Mouse (Mus musculus) hindbrain, embryonic 15.5 days (tissue): Measurements from ENCODE around the gene Olfr1076. TPM values are rescaled to one million over a fixed set of nuclear protein-coding genes. Genes with fewer than 3 reads are reported as not detected.
"Not testable (repeated sequence)": the region's sequence is repeated elsewhere in the genome, so short reads cannot be mapped to it uniquely, and the experiment has no call there.

ENCODE experiments used
- ATAC-seq: fragments of 200-750 bp; cut with Nextera tagmentation; 2 replicates; pipeline ENCODE4 v1.8.0; 2017; ENCODE audit warnings: low read depth, moderate number of reproducible peaks, moderate TSS enrichment; ENCODE audit not compliant: low FRiP score
- H3K27ac ChIP-seq: fragments of 300-500 bp; sonication (generic); replicated peaks from 2 replicates; pipeline ENCODE4 v1.5.1; 2015; ENCODE audit warnings: mild to moderate bottlenecking, inconsistent platforms
- H3K27me3 ChIP-seq: fragments of 300-500 bp; sonication (generic); 2 replicates; pipeline ENCODE4 v1.6.1; 2015; ENCODE audit warnings: control low read depth, inconsistent platforms
- H3K36me3 ChIP-seq: fragments of 300-500 bp; sonication (generic); 2 replicates; pipeline ENCODE4 v1.6.1; 2015; ENCODE audit warnings: control low read depth, inconsistent platforms
- H3K4me1 ChIP-seq: fragments of 300-500 bp; sonication (generic); replicated peaks from 2 replicates; pipeline ENCODE4 v1.6.1; 2015; ENCODE audit warnings: control low read depth, inconsistent platforms
- H3K4me2 ChIP-seq: fragments of 300-500 bp; sonication (generic); 2 replicates; pipeline ENCODE4 v1.6.1; 2015; ENCODE audit warnings: moderate library complexity, mild to moderate bottlenecking, inconsistent platforms
- H3K4me3 ChIP-seq: fragments of 300-500 bp; sonication (generic); 2 replicates; pipeline ENCODE4 v1.5.1; 2015; ENCODE audit warnings: mild to moderate bottlenecking, inconsistent platforms
- H3K9ac ChIP-seq: fragments of 300-500 bp; sonication (generic); 2 replicates; pipeline ENCODE4 v1.6.1; 2015; ENCODE audit warnings: inconsistent platforms
- H3K9me3 ChIP-seq: fragments of 300-500 bp; sonication (generic); 2 replicates; pipeline ENCODE4 v1.6.1; 2016; ENCODE audit warnings: control low read depth, inconsistent platforms
- WGBS: fragments of 180-500 bp; shearing (Covaris S2); methylation state at CpG from one replicate; pipeline ENCODE4 v1.1.7; 2015; 5-methylcytosine and 5-hydroxymethylcytosine counted together
- polyA plus RNA-seq: library from polyadenylated mRNA; unstranded; fragments of >200 nt; fragmentation: Nextera tagmentation; extraction: Ambion mirVana; gene quantifications from 2 replicates; pipeline ENCODE4 v1.2.1, GENCODE M21; 2015

Gene Olfr1076
- not detected in 2 replicates for polyA plus RNA-seq

GRCm38 (mm10) chr2:86508161-86508560 lies at the start of gene Olfr1076:
Gene Olfr1076, plus strand, starts transcription at chr2:86508461.
- no peak within 1 kb of the TSS for H3K27ac ChIP-seq
- H3K9me3 ChIP-seq = no peaks in the 10 kb centered on the region
- no peak within 1 kb of the TSS for H3K4me3 ChIP-seq
- H3K27me3 ChIP-seq = no peaks in the 10 kb centered on the region
- 84% methylated on average over 1 of the region's 1 CpGs for WGBS
- no peak for ATAC-seq
- no peak within 1 kb of the TSS for H3K4me2 ChIP-seq
- no peaks in the 10 kb centered on the region for H3K4me1 ChIP-seq
- no peak within 1 kb of the TSS for H3K9ac ChIP-seq
- no peaks in the 10 kb centered on the region for H3K36me3 ChIP-seq

- Histone ChIP-seq H3K4me2 (no peak overlapping the region), H3K4me3 (no peak overlapping the region), H3K27me3 (no peaks in the 10 kb centered on the region), H3K9me3 (no peaks in the 10 kb centered on the region), H3K27ac (no peak overlapping the region), H3K9ac (no peak overlapping the region), H3K36me3 (no peaks in the 10 kb centered on the region), H3K4me1 (no peaks in the 10 kb centered on the region)
- ATAC-seq = no peak
- WGBS = 73% methylated on average over 1 of the region's 1 CpGs
These were observed 47.8 kb upstream of the Olfr1076 start for GRCm38 (mm10) chr2:86460434-86460833.

GRCm38 (mm10) chr2:86464442-86465109 lies 43.7 kb upstream of the Olfr1076 start:
- H3K4me3 ChIP-seq = no peak overlapping the region
- 37% methylated on average over 10 of the region's 10 CpGs for WGBS
- no peaks in the 10 kb centered on the region for H3K9me3 ChIP-seq
- no peaks in the 10 kb centered on the region for H3K36me3 ChIP-seq
- H3K27ac ChIP-seq = no peak overlapping the region
- peak; percentile 59; the same call in 1 of the 2 replicates for ATAC-seq
- H3K4me2 ChIP-seq = no peak overlapping the region
- no peaks in the 10 kb centered on the region for H3K27me3 ChIP-seq
- H3K9ac ChIP-seq = no peak overlapping the region
- no peaks in the 10 kb centered on the region for H3K4me1 ChIP-seq

- Histone ChIP-seq H3K36me3 (no peaks in the 10 kb centered on the region), H3K4me3 (no peak within 1 kb of the TSS), H3K9me3 (no peaks in the 10 kb centered on the region), H3K9ac (no peak within 1 kb of the TSS), H3K4me2 (no peak within 1 kb of the TSS), H3K27ac (no peak within 1 kb of the TSS), H3K4me1 (no peaks in the 10 kb centered on the region), H3K27me3 (no peaks in the 10 kb centered on the region)
- ATAC-seq = no peak
- WGBS = 38% methylated on average over 1 of the region's 1 CpGs
These were observed 21.0 kb upstream of the Olfr1076 start, which contains the start of gene Olfr228 for GRCm38 (mm10) chr2:86487286-86487685. Gene Olfr228, minus strand, starts transcription at chr2:86487386.

GRCm38 (mm10) chr2:86530991-86531390 lies 22.7 kb downstream of the Olfr1076 start:
- H3K27ac ChIP-seq = no peak overlapping the region
- H3K4me2 ChIP-seq = no peak overlapping the region
- no peaks in the 10 kb centered on the region for H3K27me3 ChIP-seq
- H3K4me3 ChIP-seq = no peak overlapping the region
- ATAC-seq = no peak
- H3K36me3 ChIP-seq = no peaks in the 10 kb centered on the region
- no peak overlapping the region for H3K9ac ChIP-seq
- H3K9me3 ChIP-seq = no peaks in the 10 kb centered on the region
- 79% methylated on average over 1 of the region's 1 CpGs for WGBS
- H3K4me1 ChIP-seq = no peaks in the 10 kb centered on the region

- no peaks in the 10 kb centered on the region for H3K36me3 ChIP-seq
- H3K4me1 ChIP-seq = no peaks in the 10 kb centered on the region
- no peaks in the 10 kb centered on the region for H3K27me3 ChIP-seq
- no peak within 1 kb of the TSS for H3K4me3 ChIP-seq
- no peaks in the 10 kb centered on the region for H3K9me3 ChIP-seq
- 67% methylated on average over 1 of the region's 1 CpGs for WGBS
- no peak within 1 kb of the TSS for H3K9ac ChIP-seq
- H3K4me2 ChIP-seq = no peak within 1 kb of the TSS
- ATAC-seq = no peak
- H3K27ac ChIP-seq = no peak within 1 kb of the TSS
These were observed 34.1 kb downstream of the Olfr1076 start, which contains the start of gene Olfr1079 for GRCm38 (mm10) chr2:86542380-86542779. Gene Olfr1079, minus strand, starts transcription at chr2:86542480.

GRCm38 (mm10) chr2:86558135-86558534 lies 49.9 kb downstream of the Olfr1076 start, which contains the start of gene Olfr1080:
Gene Olfr1080, minus strand, starts transcription at chr2:86558235.
- H3K4me1 ChIP-seq, H3K27me3 ChIP-seq, H3K36me3 ChIP-seq, H3K9me3 ChIP-seq, ATAC-seq, H3K4me2 ChIP-seq, H3K27ac ChIP-seq, H3K4me3 ChIP-seq, H3K9ac ChIP-seq: not testable (repeated sequence)

Other genes with a start within 250 kb of the Olfr1076 start
- gene Olfr1051, start 229.4 kb upstream of the Olfr1076 start, polyA plus RNA-seq = not detected in 2 replicates
- gene Olfr1052, start 216.0 kb upstream of the Olfr1076 start, polyA plus RNA-seq = not detected in 2 replicates
- not detected in 2 replicates for gene Olfr1053, start 193.2 kb upstream of the Olfr1076 start, polyA plus RNA-seq
- gene Olfr1054, start 173.0 kb upstream of the Olfr1076 start, polyA plus RNA-seq = not detected in 2 replicates
- gene Olfr1055, start 158.2 kb upstream of the Olfr1076 start, polyA plus RNA-seq = not detected in 2 replicates
- gene Olfr1056, start 146.0 kb upstream of the Olfr1076 start, polyA plus RNA-seq = not detected in 2 replicates
- not detected in 2 replicates for gene Olfr1057, start 130.1 kb upstream of the Olfr1076 start, polyA plus RNA-seq
- not detected in 2 replicates for gene Olfr1058, start 119.9 kb upstream of the Olfr1076 start, polyA plus RNA-seq
- gene Olfr1061, start 94.4 kb upstream of the Olfr1076 start, polyA plus RNA-seq = not detected in 2 replicates
- not detected in 2 replicates for gene Olfr1062, start 81.7 kb upstream of the Olfr1076 start, polyA plus RNA-seq
- gene Olfr1065, start 57.9 kb upstream of the Olfr1076 start, polyA plus RNA-seq = not detected in 2 replicates
- not detected in 2 replicates for gene Olfr1066, start 52.2 kb upstream of the Olfr1076 start, polyA plus RNA-seq
- gene Olfr228, start 21.1 kb upstream of the Olfr1076 start, polyA plus RNA-seq = not detected in 2 replicates
- not detected in 2 replicates for gene Olfr1079, start 34.0 kb downstream of the Olfr1076 start, polyA plus RNA-seq
- not detected in 2 replicates for gene Olfr1080, start 49.8 kb downstream of the Olfr1076 start, polyA plus RNA-seq
- not detected in 2 replicates for gene Olfr1082, start 90.5 kb downstream of the Olfr1076 start, polyA plus RNA-seq
- not detected in 2 replicates for gene Olfr1084, start 131.3 kb downstream of the Olfr1076 start, polyA plus RNA-seq
- gene Olfr1085, start 153.6 kb downstream of the Olfr1076 start, polyA plus RNA-seq = not detected in 2 replicates
- gene Olfr1086, start 171.6 kb downstream of the Olfr1076 start, polyA plus RNA-seq = not detected in 2 replicates
- not detected in 2 replicates for gene Olfr1087, start 189.9 kb downstream of the Olfr1076 start, polyA plus RNA-seq
- gene Olfr1089, start 225.2 kb downstream of the Olfr1076 start, polyA plus RNA-seq = not detected in 2 replicates